Mouse (Mus musculus) stomach, postnatal 0 days (tissue): Measurements from ENCODE around the gene Mal. TPM values are rescaled to one million over a fixed set of nuclear protein-coding genes. Genes with fewer than 3 reads are reported as not detected.
A peak's percentile ranks its signal among the peaks of the same experiment; 100 is the strongest.

Experiments
- ATAC-seq: fragments of 200-750 bp; cut with Nextera tagmentation; 2 replicates; pipeline ENCODE4 v1.8.0; 2017; ENCODE audit not compliant: low FRiP score, low TSS enrichment
- DNase-seq: peaks from one replicate; pipeline ENCODE4 v3.0.0-alpha.2; 2016; ENCODE audit warnings: low spot score
- H3K27ac ChIP-seq: fragments of 300-500 bp; sonication (generic); replicated peaks from 2 replicates; pipeline ENCODE4 v1.5.1; 2014; ENCODE audit warnings: mild to moderate bottlenecking, control low read depth
- H3K27me3 ChIP-seq: fragments of 300-500 bp; sonication (generic); 2 replicates; pipeline ENCODE4 v1.6.1; 2014; ENCODE audit warnings: low read length; ENCODE audit not compliant: control insufficient read depth, insufficient read depth
- H3K36me3 ChIP-seq: fragments of 300-500 bp; sonication (generic); 2 replicates; pipeline ENCODE4 v1.6.1; 2014; ENCODE audit warnings: low read length, mixed read lengths; ENCODE audit not compliant: control insufficient read depth, insufficient read depth
- H3K4me1 ChIP-seq: fragments of 300-500 bp; sonication (generic); replicated peaks from 2 replicates; pipeline ENCODE4 v1.6.1; 2014; ENCODE audit warnings: antibody characterized with exemption; ENCODE audit not compliant: control insufficient read depth, insufficient read depth
- H3K4me2 ChIP-seq: fragments of 300-500 bp; sonication (generic); replicated peaks from 2 replicates; pipeline ENCODE4 v1.6.1; 2014; ENCODE audit warnings: low read depth, mild to moderate bottlenecking, control low read depth, moderate library complexity
- H3K4me3 ChIP-seq: fragments of 300-500 bp; sonication (generic); 2 replicates; pipeline ENCODE4 v1.5.1; 2014; ENCODE audit warnings: low read depth, low read length, control low read depth
- H3K9ac ChIP-seq: fragments of 300-500 bp; sonication (generic); 2 replicates; pipeline ENCODE4 v1.6.1; 2014; ENCODE audit warnings: mild to moderate bottlenecking, low read length, control low read depth, mixed read lengths
- H3K9me3 ChIP-seq: fragments of 300-500 bp; sonication (generic); 2 replicates; pipeline ENCODE4 v1.6.1; 2016; ENCODE audit warnings: low read length; ENCODE audit not compliant: control insufficient read depth
- CTCF ChIP-seq: IDR thresholded peaks from 2 replicates; pipeline ENCODE4 v1.5.1; 2016; ENCODE audit warnings: antibody characterized with exemption, low read depth, mild to moderate bottlenecking, moderate library complexity
- EP300 ChIP-seq: optimal IDR thresholded peaks from 2 replicates; pipeline ENCODE3; 2016; ENCODE audit warnings: antibody characterized with exemption
- WGBS: fragments of 180-500 bp; shearing (Covaris S2); extraction: QIAGEN DNeasy Blood & Tissue Kit; methylation state at CpG from one replicate; pipeline ENCODE4 v1.1.7; 2014; 5-methylcytosine and 5-hydroxymethylcytosine counted together
- polyA plus RNA-seq: library from polyadenylated mRNA; unstranded; fragments of >200 nt; fragmentation: Nextera tagmentation; extraction: Ambion mirVana; gene quantifications from 2 replicates; pipeline ENCODE4 v1.2.1, GENCODE M21; 2015

Gene Mal
- polyA plus RNA-seq, 1 experiment from 2014 or later, result 192 TPM

GRCm38 (mm10) chr2:127590840-127591239, 65.7 kb downstream of the Mal start:
- no peak overlapping the region for H3K27ac ChIP-seq
- WGBS, result 71% methylated on average over 4 of the region's 4 CpGs
- H3K9ac ChIP-seq, result no peak overlapping the region
- no peak overlapping the region for H3K4me2 ChIP-seq
- TF ChIP-seq EP300, result no peak
- peak; percentile 50 for TF ChIP-seq CTCF
- ATAC-seq (no peak), DNase-seq (no peak)
- no peaks in the 10 kb centered on the region for H3K9me3 ChIP-seq
- no peaks in the 10 kb centered on the region for H3K4me1 ChIP-seq
- H3K27me3 ChIP-seq, result no peaks in the 10 kb centered on the region
- H3K4me3 ChIP-seq, result no peak overlapping the region
- H3K36me3 ChIP-seq, result peaks cover 10% of the 10 kb centered on the region

- H3K36me3 ChIP-seq, result peaks cover 10% of the 10 kb centered on the region; the same call in 1 of the 2 replicates
- no peak for TF ChIP-seq CTCF
- TF ChIP-seq EP300, result no peak
- no peak overlapping the region for H3K27ac ChIP-seq
- DNase-seq (no peak), ATAC-seq (no peak)
- H3K9ac ChIP-seq, result no peak overlapping the region
- H3K4me1 ChIP-seq, result no peaks in the 10 kb centered on the region
- WGBS, result 71% methylated on average over 15 of the region's 15 CpGs
- H3K9me3 ChIP-seq, result no peaks in the 10 kb centered on the region
- no peaks in the 10 kb centered on the region for H3K27me3 ChIP-seq
- H3K4me3 ChIP-seq, result no peak overlapping the region
- H3K4me2 ChIP-seq, result no peak overlapping the region
These were observed 66.3 kb downstream of the Mal start for GRCm38 (mm10) chr2:127590204-127590603.

GRCm38 (mm10) chr2:127588897-127589296, 67.6 kb downstream of the Mal start:
- Histone ChIP-seq H3K4me1 (no peaks in the 10 kb centered on the region), H3K4me2 (no peak overlapping the region), H3K4me3 (no peak overlapping the region), H3K27me3 (no peaks in the 10 kb centered on the region), H3K36me3 (peaks cover 6% of the 10 kb centered on the region; the same call in 1 of the 2 replicates), H3K9me3 (no peaks in the 10 kb centered on the region), H3K9ac (no peak overlapping the region), H3K27ac (no peak overlapping the region)
- 92% methylated on average over 9 of the region's 9 CpGs for WGBS
- TF ChIP-seq CTCF, result no peak
- TF ChIP-seq EP300, result no peak
- ATAC-seq (no peak), DNase-seq (no peak)

- H3K27ac ChIP-seq, result peak overlapping the region; percentile 93
- peak overlapping the region; percentile 89 for H3K9ac ChIP-seq
- H3K4me3 ChIP-seq, result peak overlapping the region; percentile 94
- no peak for ATAC-seq
- no peaks in the 10 kb centered on the region for H3K27me3 ChIP-seq
- no peak for DNase-seq
- H3K4me1 ChIP-seq, result no peaks in the 10 kb centered on the region
- peaks cover 4% of the 10 kb centered on the region; the same call in 1 of the 2 replicates for H3K36me3 ChIP-seq
- H3K9me3 ChIP-seq, result no peaks in the 10 kb centered on the region
- H3K4me2 ChIP-seq, result peak overlapping the region; percentile 82
- TF ChIP-seq CTCF (no peak), EP300 (no peak)
- under 1% methylated on average over 22 of the region's 22 CpGs for WGBS
These were observed 69.0 kb downstream of the Mal start for GRCm38 (mm10) chr2:127587514-127587844.

- Histone ChIP-seq H3K27me3 (no peaks in the 10 kb centered on the region), H3K27ac (peak within 1 kb of the TSS; percentile 93), H3K9me3 (no peaks in the 10 kb centered on the region), H3K4me2 (peak within 1 kb of the TSS; percentile 82), H3K9ac (peak within 1 kb of the TSS; percentile 89), H3K4me3 (peak within 1 kb of the TSS; percentile 94), H3K36me3 (no peaks in the 10 kb centered on the region), H3K4me1 (no peaks in the 10 kb centered on the region)
- WGBS, result 4% methylated on average over 34 of the region's 39 CpGs
- ATAC-seq (peak; percentile 85), DNase-seq (peak; percentile 92)
- TF ChIP-seq CTCF, result peak; percentile 13; the same call in 1 of the 2 replicates
- peak; percentile 96 for TF ChIP-seq EP300
These were observed 69.6 kb downstream of the Mal start, which contains the start of the genes Zfp661 and Mrps5 for GRCm38 (mm10) chr2:127586694-127587513. Zfp661 (minus strand) TSS chr2:127587094. Mrps5 (plus strand) TSS chr2:127587222.

- H3K27me3 ChIP-seq, result no peaks in the 10 kb centered on the region
- peak overlapping the region; percentile 67 for H3K9ac ChIP-seq
- DNase-seq (peak; percentile 94), ATAC-seq (peak; percentile 90)
- H3K9me3 ChIP-seq, result no peaks in the 10 kb centered on the region
- H3K36me3 ChIP-seq, result peaks cover 3% of the 10 kb centered on the region; the same call in 1 of the 2 replicates
- peak overlapping the region; percentile 57 for H3K4me3 ChIP-seq
- H3K27ac ChIP-seq, result no peak overlapping the region
- peak overlapping the region; percentile 93 for H3K4me2 ChIP-seq
- 0% methylated on average over 24 of the region's 24 CpGs for WGBS
- no peaks in the 10 kb centered on the region for H3K4me1 ChIP-seq
- TF ChIP-seq EP300, result no peak
- peak; percentile 13; the same call in 1 of the 2 replicates for TF ChIP-seq CTCF
These were observed 72.0 kb downstream of the Mal start for GRCm38 (mm10) chr2:127584436-127584858.

Other genes with a start within 250 kb of the Mal start
- 0.34 TPM in 2 replicates for gene Gpat2, start 231.5 kb downstream of the Mal start, polyA plus RNA-seq
- gene Fahd2a, start 212.1 kb downstream of the Mal start, polyA plus RNA-seq, result 27.3 and 30.9 TPM in 2 replicates
- 1.2 TPM in 2 replicates for gene Kcnip3, start 134.6 kb downstream of the Mal start, polyA plus RNA-seq
- gene Prom2, start 115.2 kb downstream of the Mal start, polyA plus RNA-seq, result 17.2 and 20.5 TPM in 2 replicates
- gene Zfp661, start 69.6 kb downstream of the Mal start, polyA plus RNA-seq, result 1.9 TPM in 2 replicates
- gene Mrps5, start 69.5 kb downstream of the Mal start, polyA plus RNA-seq, result 87.0 and 90.2 TPM in 2 replicates
- gene Mall, start 73.2 kb upstream of the Mal start, polyA plus RNA-seq, result 49.8 and 57.5 TPM in 2 replicates
- 56.9 and 70.0 TPM in 2 replicates for gene Nphp1, start 132.2 kb upstream of the Mal start, polyA plus RNA-seq
- gene Mtln, start 135.8 kb upstream of the Mal start, polyA plus RNA-seq, result 60.2 and 66.5 TPM in 2 replicates
- 5.3 and 6.5 TPM in 2 replicates for gene Bub1, start 175.2 kb upstream of the Mal start, polyA plus RNA-seq
- 0.13 and 0.17 TPM in 2 replicates for gene Acoxl, start 182.2 kb upstream of the Mal start, polyA plus RNA-seq